ENCODE assay signal across 10 mouse cellular contexts in genomic region chr5:123891669-123892068, GRCm38 (mm10). TPM values are rescaled to one million over a fixed set of nuclear protein-coding genes. Genes with fewer than 3 reads are reported as not detected.
A peak's percentile ranks its signal among the peaks of the same experiment; 100 is the strongest.
DNase-seq lines count a peak whose midpoint lies in the region; ATAC-seq lines count a peak whose summit lies in the region.
"Had no signal": no experiment of that assay in that cellular context is flagged by ENCODE, and none has a peak within 500 bp of the region (broad histone marks: within the 10 kb centered on the region; RNA-seq: fewer than 3 reads in every experiment).

No protein-coding gene starts in this region.

- no peak overlapping the region for H3K4me3 ChIP-seq in forebrain, embryonic 12.5 days (replicated peaks)
- no peak overlapping the region for H3K4me3 ChIP-seq in forebrain, embryonic 11.5 days (ENCODE audit: low read depth, low read length)
- H3K4me3 ChIP-seq in liver, embryonic 12.5 days = no peak overlapping the region
- H3K4me3 ChIP-seq: neural tube, embryonic 13.5 days had no signal

- 0 out of 2 replicates have a peak overlapping the region, but pooled peaks have one; percentile 0 for H3K4me2 ChIP-seq in forebrain, embryonic 12.5 days
- H3K4me2 ChIP-seq in forebrain, embryonic 11.5 days (ENCODE audit: low read depth, low read length, severe bottlenecking) = no peak overlapping the region
- no peak overlapping the region for H3K4me2 ChIP-seq in liver, embryonic 12.5 days
- H3K4me2 ChIP-seq: neural tube, embryonic 13.5 days had no signal

- WGBS in forebrain, embryonic 12.5 days = 54% methylated on average over 6 of the region's 6 CpGs
- 57% methylated on average over 6 of the region's 6 CpGs for WGBS in forebrain, embryonic 11.5 days
- WGBS in liver, embryonic 12.5 days (ENCODE audit: insufficient replicate concordance) = 19% methylated on average over 6 of the region's 6 CpGs

- H3K27ac ChIP-seq in forebrain, embryonic 12.5 days = no peak overlapping the region
- no peak overlapping the region for H3K27ac ChIP-seq in forebrain, embryonic 11.5 days (ENCODE audit: low read depth, low read length)
- H3K27ac ChIP-seq in liver, embryonic 12.5 days = no peak overlapping the region
- H3K27ac ChIP-seq: neural tube, embryonic 13.5 days had no signal

- no peak for ATAC-seq in forebrain, embryonic 12.5 days (ENCODE audit: low FRiP score)
- ATAC-seq in forebrain, embryonic 11.5 days (replicated peaks; ENCODE audit: low FRiP score) = no peak
- no peak for ATAC-seq in liver, embryonic 12.5 days
- ATAC-seq: Patski had no signal

- no peaks in the 10 kb centered on the region for H3K9me3 ChIP-seq in forebrain, embryonic 12.5 days
- H3K9me3 ChIP-seq in forebrain, embryonic 11.5 days (ENCODE audit: control insufficient read depth, low read length) = no peaks in the 10 kb centered on the region
- H3K9me3 ChIP-seq in liver, embryonic 12.5 days (replicated peaks) = no peaks in the 10 kb centered on the region
- H3K9me3 ChIP-seq: neural tube, embryonic 13.5 days had no signal

- no peak for DNase-seq in forebrain, embryonic 11.5 days (ENCODE audit: low spot score)
- DNase-seq in liver (peak; percentile 37), R1 (ENCODE audit: low read depth, low spot score) (peak; percentile 54)
- DNase-seq in layer of hippocampus, adult 11-12 months (ENCODE audit: low spot score) = peak; percentile 55
- DNase-seq in spleen, postnatal 4 days (ENCODE audit: low spot score in 2 of 2) = peak; percentile 56 to 79
- no peak for DNase-seq in gastrocnemius, adult 18-20 months (ENCODE audit: low spot score)

- no peak overlapping the region for H3K9ac ChIP-seq in forebrain, embryonic 12.5 days
- H3K9ac ChIP-seq in forebrain, embryonic 11.5 days (ENCODE audit: low read length) = no peak overlapping the region
- no peak overlapping the region for H3K9ac ChIP-seq in liver, embryonic 12.5 days
- H3K9ac ChIP-seq: neural tube, embryonic 13.5 days had no signal

- H3K4me1 ChIP-seq in forebrain, embryonic 12.5 days = no peaks in the 10 kb centered on the region
- no peaks in the 10 kb centered on the region for H3K4me1 ChIP-seq in forebrain, embryonic 11.5 days (replicated peaks; ENCODE audit: control insufficient read depth, insufficient read depth, low read length)
- peaks cover 13% of the 10 kb centered on the region for H3K4me1 ChIP-seq in liver, embryonic 12.5 days
- H3K4me1 ChIP-seq: neural tube, embryonic 13.5 days had no signal

- H3K36me3 ChIP-seq in forebrain, embryonic 12.5 days (replicated peaks) = no peaks in the 10 kb centered on the region
- no peaks in the 10 kb centered on the region for H3K36me3 ChIP-seq in forebrain, embryonic 11.5 days (ENCODE audit: control insufficient read depth, insufficient read depth, low read length)
- no peaks in the 10 kb centered on the region for H3K36me3 ChIP-seq in liver, embryonic 12.5 days
- H3K36me3 ChIP-seq: neural tube, embryonic 13.5 days had no signal

- no peaks in the 10 kb centered on the region for H3K27me3 ChIP-seq in forebrain, embryonic 12.5 days
- H3K27me3 ChIP-seq in forebrain, embryonic 11.5 days (ENCODE audit: control insufficient read depth, insufficient read depth, low read length) = no peaks in the 10 kb centered on the region
- H3K27me3 ChIP-seq in liver, embryonic 12.5 days (replicated peaks) = no peaks in the 10 kb centered on the region
- H3K27me3 ChIP-seq: neural tube, embryonic 13.5 days; Patski had no signal

RNA-seq across cellular contexts. Expression of gene Hcar1, which starts 11.8 kb away (rescaled TPM):
- 0.09 and 0.17 TPM in 2 replicates for polyA plus RNA-seq in forebrain, embryonic 12.5 days (2016; fragmentation: Nextera tagmentation; extraction: Ambion mirVana)
- 0.05 and 0.21 TPM in 2 replicates for polyA plus RNA-seq in forebrain, embryonic 11.5 days (2014; fragmentation: Nextera tagmentation; extraction: Ambion mirVana)
- polyA plus RNA-seq in liver, embryonic 12.5 days (2016; fragmentation: Nextera tagmentation; extraction: Ambion mirVana) = 0.20 and 0.27 TPM in 2 replicates
- total RNA-seq in gastrocnemius, adult 18-20 months (2021) = under 1 TPM; 0.21 to 0.36 TPM
- polyA plus RNA-seq: Patski had no signal

RNA-seq across cellular contexts. Expression of gene Denr, which starts 15.3 kb away (rescaled TPM):
- 161 and 171 TPM in 2 replicates for polyA plus RNA-seq in forebrain, embryonic 12.5 days (2016; fragmentation: Nextera tagmentation; extraction: Ambion mirVana)
- 151 and 166 TPM in 2 replicates for polyA plus RNA-seq in forebrain, embryonic 11.5 days (2014; fragmentation: Nextera tagmentation; extraction: Ambion mirVana)
- 97.4 and 98.3 TPM in 2 replicates for polyA plus RNA-seq in liver, embryonic 12.5 days (2016; fragmentation: Nextera tagmentation; extraction: Ambion mirVana)
- total RNA-seq in gastrocnemius, adult 18-20 months (2021) = 10 to 100 TPM; 48.6 to 59.9 TPM

RNA-seq across cellular contexts. Expression of gene Hcar2, which starts 26.4 kb away (rescaled TPM):
- polyA plus RNA-seq in forebrain, embryonic 12.5 days (2016; fragmentation: Nextera tagmentation; extraction: Ambion mirVana) = not detected in 2 replicates
- polyA plus RNA-seq in forebrain, embryonic 11.5 days (2014; fragmentation: Nextera tagmentation; extraction: Ambion mirVana) = not detected in 2 replicates
- polyA plus RNA-seq in liver, embryonic 12.5 days (2016; fragmentation: Nextera tagmentation; extraction: Ambion mirVana) = 0.17 and 0.18 TPM in 2 replicates
- total RNA-seq in gastrocnemius, adult 18-20 months (2021) = not detected
- polyA plus RNA-seq: neural tube, embryonic 13.5 days; Patski had no signal

RNA-seq across cellular contexts. Expression of gene Gm43518, which starts 35.5 kb away (rescaled TPM):
- 1.4 and 3.4 TPM in 2 replicates for polyA plus RNA-seq in forebrain, embryonic 12.5 days (2016; fragmentation: Nextera tagmentation; extraction: Ambion mirVana)
- polyA plus RNA-seq in forebrain, embryonic 11.5 days (2014; fragmentation: Nextera tagmentation; extraction: Ambion mirVana) = 1.3 and 1.6 TPM in 2 replicates
- polyA plus RNA-seq in liver, embryonic 12.5 days (2016; fragmentation: Nextera tagmentation; extraction: Ambion mirVana) = 1.7 and 2.2 TPM in 2 replicates
- not detected for total RNA-seq in gastrocnemius, adult 18-20 months (2021)

RNA-seq across cellular contexts. Expression of gene Ccdc62, which starts 38.8 kb away (rescaled TPM):
- 4.4 and 5.6 TPM in 2 replicates for polyA plus RNA-seq in forebrain, embryonic 12.5 days (2016; fragmentation: Nextera tagmentation; extraction: Ambion mirVana)
- 3.9 and 6.7 TPM in 2 replicates for polyA plus RNA-seq in forebrain, embryonic 11.5 days (2014; fragmentation: Nextera tagmentation; extraction: Ambion mirVana)
- polyA plus RNA-seq in liver, embryonic 12.5 days (2016; fragmentation: Nextera tagmentation; extraction: Ambion mirVana) = 3.4 and 5.0 TPM in 2 replicates
- 1 to 10 TPM; 1.4 to 1.6 TPM for total RNA-seq in gastrocnemius, adult 18-20 months (2021)

Comparison
In these comparisons a context has a peak if more than half of its experiments do, and no peak if none do; other contexts are left out.
1. DNase-seq: peak in liver (single experiment), R1 (single experiment), layer of hippocampus, adult 11-12 months (single experiment) and spleen, postnatal 4 days (2 of 2); none in forebrain, embryonic 11.5 days (single experiment) and gastrocnemius, adult 18-20 months (single experiment).